8 mouse cellular contexts compared by ENCODE assay signal in genomic region chr6:39381125-39381880, GRCm38 (mm10). TPM values are rescaled to one million over a fixed set of nuclear protein-coding genes. Genes with fewer than 3 reads are reported as not detected.
DNase-seq lines count a peak whose midpoint lies in the region; ATAC-seq and TF ChIP-seq lines count a peak whose summit lies in the region.

Gene Rab19 (plus strand): TSS chr6:39381175.

- no peak for TF ChIP-seq POLR2A in embryonic fibroblast, embryonic 13.5 days (IDR thresholded peaks at IDR 0.05; ENCODE audit: low read depth, low read length)

- no peak for ATAC-seq in hindbrain, embryonic 16.5 days
- ATAC-seq in liver, embryonic 12.5 days, result no peak

- no peaks in the 10 kb centered on the region for H3K9me3 ChIP-seq in hindbrain, embryonic 16.5 days (ENCODE audit: control insufficient read depth, low read length)
- no peaks in the 10 kb centered on the region for H3K9me3 ChIP-seq in liver, embryonic 12.5 days (replicated peaks)

- H3K36me3 ChIP-seq in hindbrain, embryonic 16.5 days (ENCODE audit: control insufficient read depth, insufficient read depth, low read length), result no peaks in the 10 kb centered on the region
- H3K36me3 ChIP-seq in liver, embryonic 12.5 days, result no peaks in the 10 kb centered on the region

- peaks cover 5% of the 10 kb centered on the region for H3K27me3 ChIP-seq in hindbrain, embryonic 16.5 days (replicated peaks; ENCODE audit: control insufficient read depth, insufficient read depth, low read length)
- H3K27me3 ChIP-seq in liver, embryonic 12.5 days (replicated peaks), result peaks cover 69% of the 10 kb centered on the region

- H3K4me2 ChIP-seq in hindbrain, embryonic 16.5 days (ENCODE audit: low read length), result peak within 1 kb of the TSS; percentile 58
- H3K4me2 ChIP-seq in liver, embryonic 12.5 days, result peak within 1 kb of the TSS; percentile 69

- no peak within 1 kb of the TSS for H3K27ac ChIP-seq in layer of hippocampus, adult 2 months
- H3K27ac ChIP-seq in embryonic fibroblast, embryonic 13.5 days (ENCODE audit: insufficient read depth, low read length), result no peak within 1 kb of the TSS
- H3K27ac ChIP-seq in hindbrain, embryonic 16.5 days (ENCODE audit: low read depth, low read length), result no peak within 1 kb of the TSS
- H3K27ac ChIP-seq in liver, embryonic 12.5 days, result no peak within 1 kb of the TSS

- WGBS in hindbrain, embryonic 16.5 days, result 12% methylated on average over 20 of the region's 20 CpGs
- 4% methylated on average over 20 of the region's 20 CpGs for WGBS in liver, embryonic 12.5 days (ENCODE audit: insufficient replicate concordance)

- H3K4me1 ChIP-seq in embryonic fibroblast, embryonic 13.5 days (ENCODE audit: control insufficient read depth, insufficient read depth, low read length), result no peaks in the 10 kb centered on the region; the same call in 1 of the 2 replicates
- peaks cover 4% of the 10 kb centered on the region for H3K4me1 ChIP-seq in hindbrain, embryonic 16.5 days (ENCODE audit: control insufficient read depth, insufficient read depth, low read depth, low read length)
- H3K4me1 ChIP-seq in liver, embryonic 12.5 days, result peaks cover 26% of the 10 kb centered on the region

- peak within 1 kb of the TSS; percentile 43 for H3K4me3 ChIP-seq in layer of hippocampus, adult 2 months
- peak within 1 kb of the TSS; percentile 42 for H3K4me3 ChIP-seq in embryonic fibroblast, embryonic 13.5 days (ENCODE audit: insufficient read depth, low read length)
- peak within 1 kb of the TSS; percentile 27 for H3K4me3 ChIP-seq in hindbrain, embryonic 16.5 days (ENCODE audit: low read length)
- H3K4me3 ChIP-seq in liver, embryonic 12.5 days, result peak within 1 kb of the TSS; percentile 50

- DNase-seq in layer of hippocampus, adult 2 months (ENCODE audit: low spot score in 2 of 2), result no peak
- DNase-seq in layer of hippocampus, adult 9-11 months, result no peak
- peak; percentile 31 for DNase-seq in neural tube, embryonic 10.5 days (ENCODE audit: extremely low spot score, low spot score)
- DNase-seq in urinary bladder, postnatal 25 days (ENCODE audit: low spot score), result peak; percentile 24
- no peak for DNase-seq in left cerebral cortex, adult 11 months (ENCODE audit: low spot score)

- peak within 1 kb of the TSS; percentile 51; the same call in 1 of the 2 replicates for H3K9ac ChIP-seq in hindbrain, embryonic 16.5 days (ENCODE audit: low read depth, low read length)
- peak within 1 kb of the TSS; percentile 18; the same call in 1 of the 2 replicates for H3K9ac ChIP-seq in liver, embryonic 12.5 days

- TF ChIP-seq CTCF in layer of hippocampus, adult 2 months (conservative IDR thresholded peaks at IDR 0.05), result no peak
- TF ChIP-seq CTCF in embryonic fibroblast, embryonic 13.5 days (IDR thresholded peaks at IDR 0.05; ENCODE audit: borderline replicate concordance, insufficient read depth, low read length), result no peak

RNA-seq across cellular contexts. Expression of gene Rab19, which starts in this region (rescaled TPM):
- not detected for total RNA-seq in layer of hippocampus, adult 2 months (2021)
- polyA plus RNA-seq in embryonic fibroblast, embryonic 13.5 days (2011; ENCODE audit: insufficient read length, low read depth, missing spikeins), result 0.33 TPM in 1 of 2 replicates, not detected in the other
- 0.13 and 0.35 TPM in 2 replicates for polyA plus RNA-seq in hindbrain, embryonic 16.5 days (2015; fragmentation: Nextera tagmentation; extraction: Ambion mirVana)
- 0.11 and 0.27 TPM in 2 replicates for polyA plus RNA-seq in liver, embryonic 12.5 days (2016; fragmentation: Nextera tagmentation; extraction: Ambion mirVana)

Comparison
In these comparisons a context has a peak if more than half of its experiments do, and no peak if none do; other contexts are left out.
1. DNase-seq: peak in neural tube, embryonic 10.5 days (single experiment) and urinary bladder, postnatal 25 days (single experiment); none in layer of hippocampus, adult 2 months (0 of 2), layer of hippocampus, adult 9-11 months (single experiment) and left cerebral cortex, adult 11 months (single experiment).
2. Peak in every context shown above with its lines, with median percentiles within 50 percentile points of each other: H3K4me3 ChIP-seq.